8 mouse cellular contexts compared by ENCODE assay signal in genomic region chr2:75776533-75776932, GRCm38 (mm10). TPM values are rescaled to one million over a fixed set of nuclear protein-coding genes. Genes with fewer than 3 reads are reported as not detected.
DNase-seq lines count a peak whose midpoint lies in the region; ATAC-seq and TF ChIP-seq lines count a peak whose summit lies in the region.

No protein-coding gene starts in this region.

- TF ChIP-seq CTCF in kidney, postnatal 0 days (IDR thresholded peaks at IDR 0.05; ENCODE audit: low read depth) = no peak
- TF ChIP-seq CTCF in kidney, adult 2 months (conservative IDR thresholded peaks at IDR 0.05; ENCODE audit: insufficient read depth, insufficient read length, low read depth, low read length) = no peak

- DNase-seq in kidney, postnatal 0 days (ENCODE audit: low spot score) = no peak
- DNase-seq in kidney, adult 2 months = no peak
- DNase-seq in embryonic facial prominence, embryonic 14.5 days (ENCODE audit: low spot score) = no peak
- DNase-seq in limb, embryonic 10.5 days (ENCODE audit: low spot score) = no peak
- DNase-seq in right cerebral cortex, postnatal 4 days = no peak
- DNase-seq in layer of hippocampus, adult 11-12 months (ENCODE audit: low spot score) = no peak
- DNase-seq in kidney, postnatal 4 days = no peak

- H3K9me3 ChIP-seq in kidney, postnatal 0 days (replicated peaks; ENCODE audit: low read length) = no peaks in the 10 kb centered on the region
- H3K9me3 ChIP-seq in embryonic facial prominence, embryonic 14.5 days (ENCODE audit: control insufficient read depth, low read length) = no peaks in the 10 kb centered on the region
- H3K9me3 ChIP-seq in limb, embryonic 10.5 days (replicated peaks) = no peaks in the 10 kb centered on the region
- no peaks in the 10 kb centered on the region for H3K9me3 ChIP-seq in midbrain, embryonic 16.5 days (replicated peaks; ENCODE audit: control insufficient read depth, low read length, poor library complexity, severe bottlenecking)

- H3K4me1 ChIP-seq in kidney, postnatal 0 days (replicated peaks; ENCODE audit: insufficient read depth, low read length) = peaks cover 9% of the 10 kb centered on the region; the same call in 1 of the 2 replicates
- H3K4me1 ChIP-seq in kidney, adult 2 months (ENCODE audit: control insufficient read depth, insufficient read depth, low read length) = peaks cover 23% of the 10 kb centered on the region
- peaks cover 6% of the 10 kb centered on the region for H3K4me1 ChIP-seq in embryonic facial prominence, embryonic 14.5 days (ENCODE audit: control insufficient read depth, insufficient read depth, low read length)
- H3K4me1 ChIP-seq in limb, embryonic 10.5 days = peaks cover 43% of the 10 kb centered on the region
- H3K4me1 ChIP-seq in midbrain, embryonic 16.5 days (ENCODE audit: control insufficient read depth, insufficient read depth, low read length) = no peaks in the 10 kb centered on the region

- H3K36me3 ChIP-seq in kidney, postnatal 0 days (ENCODE audit: insufficient read depth, low read length) = no peaks in the 10 kb centered on the region
- no peaks in the 10 kb centered on the region for H3K36me3 ChIP-seq in kidney, adult 2 months (ENCODE audit: control insufficient read depth, insufficient read depth, low read length)
- no peaks in the 10 kb centered on the region for H3K36me3 ChIP-seq in embryonic facial prominence, embryonic 14.5 days (ENCODE audit: control insufficient read depth, insufficient read depth, low read length)
- H3K36me3 ChIP-seq in limb, embryonic 10.5 days = no peaks in the 10 kb centered on the region
- H3K36me3 ChIP-seq in midbrain, embryonic 16.5 days (ENCODE audit: control insufficient read depth, insufficient read depth, low read length) = no peaks in the 10 kb centered on the region

- WGBS in kidney, postnatal 0 days = 22% methylated on average over 12 of the region's 12 CpGs
- WGBS in kidney, adult 2 months = 31% methylated on average over 12 of the region's 12 CpGs
- WGBS in embryonic facial prominence, embryonic 14.5 days = 22% methylated on average over 12 of the region's 12 CpGs
- 21% methylated on average over 12 of the region's 12 CpGs for WGBS in limb, embryonic 10.5 days
- 26% methylated on average over 12 of the region's 12 CpGs for WGBS in midbrain, embryonic 16.5 days

- H3K27me3 ChIP-seq in kidney, postnatal 0 days (ENCODE audit: insufficient read depth, low read length) = no peaks in the 10 kb centered on the region
- H3K27me3 ChIP-seq in kidney, adult 2 months (replicated peaks; ENCODE audit: control insufficient read depth, insufficient read depth, low read length) = no peaks in the 10 kb centered on the region
- H3K27me3 ChIP-seq in embryonic facial prominence, embryonic 14.5 days (replicated peaks; ENCODE audit: control insufficient read depth, insufficient read depth, low read length) = no peaks in the 10 kb centered on the region
- no peaks in the 10 kb centered on the region for H3K27me3 ChIP-seq in limb, embryonic 10.5 days (ENCODE audit: low read depth, poor library complexity, severe bottlenecking)
- no peaks in the 10 kb centered on the region for H3K27me3 ChIP-seq in midbrain, embryonic 16.5 days (ENCODE audit: control insufficient read depth, insufficient read depth, low read depth, low read length)

- TF ChIP-seq POLR2A in kidney, adult 2 months (IDR thresholded peaks at IDR 0.05; ENCODE audit: low read depth, low read length) = no peak

- H3K9ac ChIP-seq in kidney, postnatal 0 days (ENCODE audit: low read depth, low read length) = 0 out of 2 replicates have a peak overlapping the region, but pooled peaks have one; percentile 5
- no peak overlapping the region for H3K9ac ChIP-seq in embryonic facial prominence, embryonic 14.5 days (ENCODE audit: low read depth, low read length)
- no peak overlapping the region for H3K9ac ChIP-seq in midbrain, embryonic 16.5 days (ENCODE audit: low read depth, low read length)

- no peak for ATAC-seq in kidney, postnatal 0 days (replicated peaks; ENCODE audit: low FRiP score, low read depth)
- ATAC-seq in embryonic facial prominence, embryonic 14.5 days (ENCODE audit: low read depth) = no peak
- no peak for ATAC-seq in midbrain, embryonic 16.5 days

- H3K4me3 ChIP-seq in kidney, postnatal 0 days (replicated peaks; ENCODE audit: low read depth, low read length) = no peak overlapping the region
- H3K4me3 ChIP-seq in kidney, adult 2 months (ENCODE audit: insufficient read depth, low read depth, low read length) = no peak overlapping the region
- no peak overlapping the region for H3K4me3 ChIP-seq in embryonic facial prominence, embryonic 14.5 days (ENCODE audit: low read depth, low read length)
- H3K4me3 ChIP-seq in limb, embryonic 10.5 days = peak overlapping the region; percentile 30
- no peak overlapping the region for H3K4me3 ChIP-seq in midbrain, embryonic 16.5 days (ENCODE audit: low read depth, low read length)

- peak overlapping the region; percentile 36 for H3K4me2 ChIP-seq in kidney, postnatal 0 days (ENCODE audit: low read length)
- peak overlapping the region; percentile 36 for H3K4me2 ChIP-seq in embryonic facial prominence, embryonic 14.5 days (ENCODE audit: low read depth, low read length)
- H3K4me2 ChIP-seq in midbrain, embryonic 16.5 days (ENCODE audit: low read length) = peak overlapping the region; percentile 16; the same call in 1 of the 2 replicates

- H3K27ac ChIP-seq in kidney, postnatal 0 days = 0 out of 2 replicates have a peak overlapping the region, but pooled peaks have one; percentile 3
- H3K27ac ChIP-seq in kidney, adult 2 months (ENCODE audit: insufficient read depth, low read depth, low read length) = no peak overlapping the region
- H3K27ac ChIP-seq in embryonic facial prominence, embryonic 14.5 days (replicated peaks; ENCODE audit: low read depth, low read length) = no peak overlapping the region
- H3K27ac ChIP-seq in limb, embryonic 10.5 days = no peak overlapping the region
- no peak overlapping the region for H3K27ac ChIP-seq in midbrain, embryonic 16.5 days (ENCODE audit: low read length)

RNA-seq across cellular contexts. Expression of gene Agps, which starts 55.4 kb away (rescaled TPM):
- polyA plus RNA-seq in kidney, postnatal 0 days (2015; fragmentation: Nextera tagmentation; extraction: Ambion mirVana) = 22.7 and 25.6 TPM in 2 replicates
- polyA plus RNA-seq in kidney, adult 2 months (2012; rRNA removed) = 13.3 and 14.8 TPM in 2 replicates
- 32.5 and 37.2 TPM in 2 replicates for polyA plus RNA-seq in embryonic facial prominence, embryonic 14.5 days (2014; fragmentation: Nextera tagmentation; extraction: Ambion mirVana)
- 44.5 and 46.6 TPM in 2 replicates for polyA plus RNA-seq in limb, embryonic 10.5 days (2016; fragmentation: Nextera tagmentation; extraction: Ambion mirVana)
- polyA plus RNA-seq in midbrain, embryonic 16.5 days (2015; fragmentation: Nextera tagmentation; extraction: Ambion mirVana) = 26.5 and 26.7 TPM in 2 replicates
